In genomic region chr1:64779863-64780262, GRCm38 (mm10) we compare ENCODE assay signal across 13 mouse cellular contexts. TPM values are rescaled to one million over a fixed set of nuclear protein-coding genes. Genes with fewer than 3 reads are reported as not detected.
A peak's percentile ranks its signal among the peaks of the same experiment; 100 is the strongest.
DNase-seq lines count a peak whose midpoint lies in the region; ATAC-seq and TF ChIP-seq lines count a peak whose summit lies in the region.
"Had no signal": no experiment of that assay in that cellular context is flagged by ENCODE, and none has a peak within 500 bp of the region (broad histone marks: within the 10 kb centered on the region; RNA-seq: fewer than 3 reads in every experiment).

No protein-coding gene starts in this region.

- no peak overlapping the region for H3K9ac ChIP-seq in forebrain, postnatal 0 days
- no peak overlapping the region for H3K9ac ChIP-seq in midbrain, embryonic 14.5 days (replicated peaks; ENCODE audit: low read length)
- H3K9ac ChIP-seq: kidney, embryonic 15.5 days had no signal

- no peak for TF ChIP-seq CTCF in forebrain, postnatal 0 days (IDR thresholded peaks at IDR 0.05; ENCODE audit: low read depth)
- TF ChIP-seq CTCF in lung, adult 2 months (IDR thresholded peaks at IDR 0.05; ENCODE audit: insufficient read depth, low read length) = no peak

- DNase-seq in ES-CJ7 (ENCODE audit: low read depth, low spot score) = peak; percentile 20
- peak; percentile 59 for DNase-seq in embryo, embryonic 11 days
- peak; percentile 10 for DNase-seq in forebrain, postnatal 0 days
- peak; percentile 54 for DNase-seq in midbrain, embryonic 14.5 days
- DNase-seq in lung, adult 2 months = no peak
- DNase-seq in layer of hippocampus, postnatal 25 days (ENCODE audit: extremely low spot score in 1 of 2, low spot score in 1 of 2) = no peak
- no peak for DNase-seq in heart, adult 9 months (ENCODE audit: low spot score in 2 of 2)
- DNase-seq in cerebellum, adult 9-11 months = no peak
- DNase-seq: gastrocnemius, postnatal 14 days; lung, postnatal 4 days had no signal

- peak overlapping the region; percentile 3 for H3K4me2 ChIP-seq in forebrain, postnatal 0 days (ENCODE audit: low read depth)
- peak overlapping the region; percentile 31 for H3K4me2 ChIP-seq in midbrain, embryonic 14.5 days (ENCODE audit: low read length)
- H3K4me2 ChIP-seq: kidney, embryonic 15.5 days; liver, embryonic 11.5 days had no signal

- H3K4me3 ChIP-seq in forebrain, postnatal 0 days (ENCODE audit: low read depth, low read length) = no peak overlapping the region
- H3K4me3 ChIP-seq in midbrain, embryonic 14.5 days (replicated peaks; ENCODE audit: low read depth, low read length) = no peak overlapping the region
- H3K4me3 ChIP-seq in lung, adult 2 months (replicated peaks; ENCODE audit: extremely low read depth, low read depth, low read length) = no peak overlapping the region
- H3K4me3 ChIP-seq: kidney, embryonic 15.5 days; left cerebral cortex, adult 2 months had no signal

- peak; percentile 64 for ATAC-seq in forebrain, postnatal 0 days
- no peak for ATAC-seq in midbrain, embryonic 14.5 days (ENCODE audit: low FRiP score, low TSS enrichment)

- H3K27me3 ChIP-seq in forebrain, postnatal 0 days (ENCODE audit: insufficient read depth, low read length) = no peaks in the 10 kb centered on the region; the same call in 1 of the 2 replicates
- no peaks in the 10 kb centered on the region for H3K27me3 ChIP-seq in midbrain, embryonic 14.5 days (ENCODE audit: control insufficient read depth, insufficient read depth, low read length)
- H3K27me3 ChIP-seq: kidney, embryonic 15.5 days had no signal

- H3K27ac ChIP-seq in forebrain, postnatal 0 days (ENCODE audit: low read depth, low read length) = no peak overlapping the region
- H3K27ac ChIP-seq in midbrain, embryonic 14.5 days (replicated peaks; ENCODE audit: low read depth, low read length) = no peak overlapping the region
- H3K27ac ChIP-seq: kidney, embryonic 15.5 days; left cerebral cortex, adult 2 months had no signal

- no peaks in the 10 kb centered on the region for H3K36me3 ChIP-seq in forebrain, postnatal 0 days (ENCODE audit: insufficient read depth)
- no peaks in the 10 kb centered on the region for H3K36me3 ChIP-seq in midbrain, embryonic 14.5 days (ENCODE audit: control insufficient read depth, insufficient read depth, low read length)
- H3K36me3 ChIP-seq: kidney, embryonic 15.5 days had no signal

- WGBS in forebrain, postnatal 0 days = 6% methylated on average over 12 of the region's 12 CpGs
- 13% methylated on average over 12 of the region's 12 CpGs for WGBS in midbrain, embryonic 14.5 days
- 85% methylated on average over 12 of the region's 12 CpGs for WGBS in lung, adult 2 months

- H3K4me1 ChIP-seq in forebrain, postnatal 0 days (ENCODE audit: insufficient read depth) = no peaks in the 10 kb centered on the region
- H3K4me1 ChIP-seq in midbrain, embryonic 14.5 days (ENCODE audit: control insufficient read depth, insufficient read depth, low read length) = 0 out of 2 replicates have a peak, but pooled peaks cover 7% of the 10 kb centered on the region
- no peaks in the 10 kb centered on the region for H3K4me1 ChIP-seq in lung, adult 2 months (ENCODE audit: control insufficient read depth, insufficient read depth, low read length)
- H3K4me1 ChIP-seq: kidney, embryonic 15.5 days had no signal

- no peaks in the 10 kb centered on the region for H3K9me3 ChIP-seq in forebrain, postnatal 0 days (ENCODE audit: low read length)
- no peaks in the 10 kb centered on the region for H3K9me3 ChIP-seq in midbrain, embryonic 14.5 days (ENCODE audit: control insufficient read depth, low read length)
- H3K9me3 ChIP-seq: kidney, embryonic 15.5 days had no signal

- TF ChIP-seq POLR2A in lung, adult 2 months (IDR thresholded peaks at IDR 0.05; ENCODE audit: borderline replicate concordance, extremely low read depth, low read depth, low read length) = no peak

RNA-seq across cellular contexts. Expression of gene Fzd5, which starts 42.3 kb away (rescaled TPM):
- total RNA-seq in forebrain, postnatal 0 days (2014; rRNA removed) = 1.6 and 4.7 TPM in 2 replicates
- 0.21 and 0.35 TPM in 2 replicates for polyA plus RNA-seq in forebrain, postnatal 0 days (2015; fragmentation: Nextera tagmentation; extraction: Ambion mirVana)
- 0.16 and 0.30 TPM in 2 replicates for polyA plus RNA-seq in midbrain, embryonic 14.5 days (2014; fragmentation: Nextera tagmentation; extraction: Ambion mirVana)
- polyA plus RNA-seq in lung, adult 2 months (2012; rRNA removed) = 28.2 and 30.9 TPM in 2 replicates
- 1 to 10 TPM in 1 of 2 experiments, under 1 TPM in 1; 0.79 to 1.0 TPM for total RNA-seq in layer of hippocampus, postnatal 25 days (2021)

Comparison
In these comparisons a context has a peak if more than half of its experiments do, and no peak if none do; other contexts are left out.
1. DNase-seq: peak in ES-CJ7 (single experiment), embryo, embryonic 11 days (single experiment), forebrain, postnatal 0 days (single experiment) and midbrain, embryonic 14.5 days (single experiment); none in lung, adult 2 months (single experiment), layer of hippocampus, postnatal 25 days (0 of 2), heart, adult 9 months (0 of 2) and cerebellum, adult 9-11 months (single experiment).
2. RNA of gene Fzd5, which starts 42.3 kb away (polyA plus RNA-seq): 28.2 to 30.9 TPM in lung, adult 2 months; 0.21 to 0.35 TPM in forebrain, postnatal 0 days and 0.16 to 0.30 TPM in midbrain, embryonic 14.5 days; every median in the first group is over 10 times any median in the second.